Mouse (Mus musculus) myocyte (in vitro differentiated cells): ENCODE measurements around the gene Nanos2.

ENCODE experiments used
- E2F4 ChIP-seq: IDR thresholded peaks from one replicate; pipeline ENCODE4 v1.6.1; 2011; ENCODE audit warnings: mild to moderate bottlenecking, control low read depth, moderate library complexity; ENCODE audit not compliant: insufficient read depth
- POLR2A ChIP-seq: IDR thresholded peaks from one replicate; pipeline ENCODE4 v1.6.1; 2011; ENCODE audit warnings: low read depth, mild to moderate bottlenecking, control low read depth, moderate library complexity; ENCODE audit not compliant: insufficient read length

DNA sequence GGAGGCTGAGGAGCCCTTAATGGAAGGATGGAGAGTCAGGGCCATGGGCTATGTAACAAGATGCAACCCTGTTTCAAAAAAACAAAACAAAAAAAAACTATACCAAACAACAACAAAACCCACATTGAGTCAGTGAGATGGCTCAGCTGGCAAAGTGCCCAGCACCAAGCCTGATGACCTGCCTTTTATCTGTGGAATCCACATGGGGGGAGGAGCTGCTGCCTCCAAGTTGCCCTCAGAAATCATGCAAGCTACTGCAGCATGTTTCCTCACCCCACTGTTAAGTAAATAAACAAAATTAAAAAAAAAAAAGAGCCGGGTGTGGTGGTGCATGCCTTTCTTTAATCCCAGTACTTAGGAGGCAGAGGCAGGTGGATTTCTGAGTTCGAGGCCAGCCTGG lies 697 bp upstream of the Nanos2 start:
- TF ChIP-seq E2F4 (no peak), POLR2A (no peak)
